Mouse (Mus musculus): ENCODE measurements around the gene Hoxc10.

Gene Hoxc10

GRCm38 (mm10) chr15:102943468-102943813 lies 23.2 kb upstream of the Hoxc10 start:
- in situ Hi-C loops (cut with MboI; ENCODE audit: low sequenced_read_pairs), result no loop called here

- in situ Hi-C loops (cut with MboI; ENCODE audit: low sequenced_read_pairs), result no loop called here
These were observed 21.2 kb upstream of the Hoxc10 start for GRCm38 (mm10) chr15:102945185-102946077.

- in situ Hi-C loops (cut with MboI; ENCODE audit: low sequenced_read_pairs), result no loop called here
These were observed 19.3 kb upstream of the Hoxc10 start for GRCm38 (mm10) chr15:102947276-102947675.

GRCm38 (mm10) chr15:102948842-102949241 lies 17.8 kb upstream of the Hoxc10 start:
- in situ Hi-C loops (cut with MboI; ENCODE audit: low sequenced_read_pairs), result no loop called here

- in situ Hi-C loops (cut with MboI; ENCODE audit: low sequenced_read_pairs), result no loop called here
These were observed 16.9 kb upstream of the Hoxc10 start for GRCm38 (mm10) chr15:102949696-102950095.

- in situ Hi-C loops (cut with MboI; ENCODE audit: low sequenced_read_pairs), result no loop called here
These were observed 15.7 kb upstream of the Hoxc10 start for GRCm38 (mm10) chr15:102950877-102951276.

- in situ Hi-C loops (cut with MboI; ENCODE audit: low sequenced_read_pairs), result no loop called here
These were observed 13.0 kb upstream of the Hoxc10 start for GRCm38 (mm10) chr15:102953561-102953960.

GRCm38 (mm10) chr15:102954192-102955006 lies 12.2 kb upstream of the Hoxc10 start, which contains the start of gene Hoxc11:
Hoxc11 (plus strand) TSS chr15:102954427.
- in situ Hi-C loops (cut with MboI; ENCODE audit: low sequenced_read_pairs), result no loop called here

- in situ Hi-C loops (cut with MboI; ENCODE audit: low sequenced_read_pairs), result no loop called here
These were observed 11.6 kb upstream of the Hoxc10 start for GRCm38 (mm10) chr15:102955007-102955382.

GRCm38 (mm10) chr15:102955833-102956640 lies 10.6 kb upstream of the Hoxc10 start:
- in situ Hi-C loops (cut with MboI; ENCODE audit: low sequenced_read_pairs), result no loop called here

GRCm38 (mm10) chr15:102956906-102957305 lies 9.7 kb upstream of the Hoxc10 start:
- in situ Hi-C loops (cut with MboI; ENCODE audit: low sequenced_read_pairs), result no loop called here

GRCm38 (mm10) chr15:102959663-102960191 lies 6.9 kb upstream of the Hoxc10 start:
- in situ Hi-C loops (cut with MboI; ENCODE audit: low sequenced_read_pairs), result no loop called here

GRCm38 (mm10) chr15:102961728-102962127 lies 4.9 kb upstream of the Hoxc10 start:
- in situ Hi-C loops (cut with MboI; ENCODE audit: low sequenced_read_pairs), result no loop called here

- in situ Hi-C loops (cut with MboI; ENCODE audit: low sequenced_read_pairs), result no loop called here
These were observed 4.1 kb upstream of the Hoxc10 start for GRCm38 (mm10) chr15:102962492-102962891.

- in situ Hi-C loops (cut with MboI; ENCODE audit: low sequenced_read_pairs), result no loop called here
These were observed 3.3 kb upstream of the Hoxc10 start for GRCm38 (mm10) chr15:102963259-102963658.

- in situ Hi-C loops (cut with MboI; ENCODE audit: low sequenced_read_pairs), result no loop called here
These were observed 2.6 kb upstream of the Hoxc10 start for GRCm38 (mm10) chr15:102963671-102964640.

- in situ Hi-C loops (cut with MboI; ENCODE audit: low sequenced_read_pairs), result no loop called here
These were observed 1.3 kb upstream of the Hoxc10 start for GRCm38 (mm10) chr15:102965003-102965891.

GRCm38 (mm10) chr15:102965892-102966775 lies 462 bp upstream of the Hoxc10 start:
- in situ Hi-C loops (cut with MboI; ENCODE audit: low sequenced_read_pairs), result no loop called here
